Mouse (Mus musculus) 416B (cell line): ENCODE data around the gene Mfsd2a.

Experiments used
- DNase-seq: peaks from one replicate; pipeline ENCODE4 v3.0.0; 2011; ENCODE audit warnings: low read depth

Mfsd2a gene

DNA sequence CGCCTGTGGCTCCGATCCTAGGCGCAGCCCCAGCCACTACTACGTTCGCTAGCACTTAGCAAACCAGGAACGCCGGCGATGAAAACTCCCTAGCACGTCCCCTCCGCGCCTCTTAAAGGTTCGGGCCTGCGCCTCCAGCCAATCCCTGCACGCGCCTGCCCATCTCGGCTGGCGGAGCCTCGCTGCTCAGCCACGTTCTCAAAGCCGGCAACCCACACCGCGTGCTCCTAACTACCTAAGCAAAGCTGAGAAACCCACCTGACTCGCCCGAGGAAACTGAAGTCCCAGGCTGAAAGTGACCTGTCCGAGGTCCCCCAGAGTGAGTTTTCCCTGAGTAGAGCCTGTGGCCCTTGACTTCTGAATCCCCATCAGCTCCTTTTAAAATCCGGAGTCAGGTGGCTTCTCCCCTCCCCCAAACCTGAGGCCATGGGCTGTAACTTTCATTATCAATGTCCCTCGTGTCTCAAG lies at the start of gene Mfsd2a:
Gene Mfsd2a, minus strand, starts transcription at position 89 of the 468 bp plus-strand sequence.
- DNase-seq = no peak

DNA sequence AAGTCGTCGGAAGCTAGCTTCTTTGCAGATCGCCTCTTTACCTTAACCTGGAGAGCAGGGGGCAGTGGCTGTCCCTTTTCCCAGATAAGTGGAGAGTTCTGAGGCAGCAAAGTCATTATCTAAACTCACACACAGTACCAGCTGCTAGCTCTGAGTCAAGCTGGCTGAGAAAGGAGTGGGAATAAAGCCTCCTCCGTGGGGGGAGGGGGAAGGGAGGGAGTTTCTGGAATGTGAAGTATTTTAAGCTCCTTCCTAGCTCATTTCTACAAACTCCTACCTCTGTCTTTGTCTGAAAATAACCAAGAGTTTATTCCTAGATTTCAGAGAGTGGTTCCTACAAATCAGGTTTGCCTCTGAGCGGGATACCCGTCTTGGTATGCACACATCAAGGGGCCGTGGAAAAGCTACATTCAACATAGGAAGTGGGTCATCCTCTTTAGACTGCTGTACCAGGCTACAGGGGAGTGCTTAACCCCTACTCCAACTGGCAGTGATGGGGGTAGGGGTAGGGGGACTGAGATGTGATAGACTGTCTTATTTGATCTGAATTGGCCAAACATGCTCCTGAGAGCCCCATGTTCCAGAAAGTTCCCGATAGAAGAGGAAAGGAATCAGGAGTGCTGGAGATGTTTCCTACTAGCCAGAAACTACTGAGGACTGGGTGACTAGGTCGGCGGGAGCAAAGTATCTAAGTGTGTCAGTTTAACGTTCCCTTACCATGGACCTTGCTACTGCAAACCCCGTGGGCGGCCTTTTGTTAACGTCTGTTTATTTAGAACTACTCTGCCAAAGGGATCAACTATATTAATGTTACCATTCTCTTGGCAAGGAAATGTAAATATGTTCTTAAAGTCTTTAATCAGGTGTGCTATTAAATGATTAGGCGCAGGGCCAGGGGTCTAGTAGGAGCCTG lies 44.3 kb upstream of the Mfsd2a start:
- no peak for DNase-seq

DNA sequence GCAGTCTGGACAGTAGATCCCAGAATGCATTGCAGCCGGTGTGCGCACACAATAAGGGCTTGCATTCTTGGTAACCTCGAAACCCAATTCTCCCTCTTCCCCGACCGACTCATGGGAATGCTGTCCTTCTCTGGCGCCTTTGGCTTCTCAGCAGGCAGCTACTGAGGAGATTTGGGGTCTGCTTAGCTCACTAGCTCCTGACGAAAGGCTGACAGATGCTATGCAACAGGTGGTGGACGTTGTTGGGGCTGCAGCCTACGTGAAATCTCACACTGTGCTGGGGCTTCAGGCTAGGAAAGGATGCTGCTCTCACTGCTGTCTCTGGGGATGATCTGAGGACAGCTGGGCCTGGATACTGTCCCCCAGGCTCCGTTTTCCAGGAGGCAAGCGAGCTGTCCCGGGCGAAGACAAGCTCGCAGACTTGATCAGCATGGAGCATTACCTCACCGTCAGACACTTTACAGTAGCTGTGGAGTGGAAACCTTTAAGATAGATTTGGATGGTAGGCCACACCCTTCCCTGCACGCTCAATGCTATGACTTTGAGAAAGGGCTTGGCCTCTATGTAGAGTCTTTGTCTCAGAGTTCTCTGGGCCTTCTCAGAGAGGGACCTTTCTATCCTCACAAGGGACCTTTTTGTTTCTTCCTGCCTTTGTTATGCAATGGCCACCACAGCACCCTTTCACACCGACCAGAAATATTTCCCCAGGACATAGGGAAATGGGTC lies 39.8 kb upstream of the Mfsd2a start:
- DNase-seq = no peak

DNA sequence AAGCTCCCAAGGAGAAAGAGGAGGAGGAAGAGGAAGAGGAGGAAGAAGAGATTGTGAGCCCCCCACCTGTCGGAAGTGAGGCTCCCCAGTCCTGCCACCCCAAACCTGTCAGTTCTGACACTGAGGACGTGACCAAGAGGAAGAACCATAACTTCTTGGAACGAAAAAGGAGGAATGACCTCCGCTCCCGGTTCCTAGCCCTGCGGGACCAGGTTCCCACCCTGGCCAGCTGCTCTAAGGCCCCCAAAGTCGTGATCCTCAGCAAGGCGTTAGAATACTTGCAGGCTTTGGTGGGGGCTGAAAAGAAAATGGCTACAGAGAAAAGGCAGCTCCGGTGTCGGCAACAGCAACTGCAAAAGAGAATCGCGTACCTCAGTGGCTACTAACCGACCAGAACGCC lies 39.1 kb upstream of the Mfsd2a start:
- no peak for DNase-seq

DNA sequence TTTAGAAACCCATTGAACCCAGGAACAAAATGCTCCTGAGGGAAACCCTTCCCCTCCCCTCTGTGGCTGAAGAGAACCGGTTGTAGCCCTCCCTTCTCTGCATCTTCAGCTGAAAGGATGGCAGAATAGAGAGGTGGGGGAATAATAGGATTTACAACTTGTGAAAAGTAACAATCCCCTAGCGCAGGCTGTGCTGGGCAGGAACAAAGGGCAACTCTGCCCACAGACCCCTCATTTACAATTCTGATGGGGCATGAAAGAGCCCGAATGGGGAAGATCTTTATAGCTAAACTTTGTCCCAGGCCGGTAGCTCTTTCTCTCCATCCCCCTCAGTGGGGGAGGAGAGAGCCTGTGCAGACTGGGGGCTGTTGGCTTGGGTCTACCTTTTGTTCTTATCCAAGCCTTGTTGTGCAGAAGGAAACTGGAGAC lies 38.3 kb upstream of the Mfsd2a start:
- no peak for DNase-seq

DNA sequence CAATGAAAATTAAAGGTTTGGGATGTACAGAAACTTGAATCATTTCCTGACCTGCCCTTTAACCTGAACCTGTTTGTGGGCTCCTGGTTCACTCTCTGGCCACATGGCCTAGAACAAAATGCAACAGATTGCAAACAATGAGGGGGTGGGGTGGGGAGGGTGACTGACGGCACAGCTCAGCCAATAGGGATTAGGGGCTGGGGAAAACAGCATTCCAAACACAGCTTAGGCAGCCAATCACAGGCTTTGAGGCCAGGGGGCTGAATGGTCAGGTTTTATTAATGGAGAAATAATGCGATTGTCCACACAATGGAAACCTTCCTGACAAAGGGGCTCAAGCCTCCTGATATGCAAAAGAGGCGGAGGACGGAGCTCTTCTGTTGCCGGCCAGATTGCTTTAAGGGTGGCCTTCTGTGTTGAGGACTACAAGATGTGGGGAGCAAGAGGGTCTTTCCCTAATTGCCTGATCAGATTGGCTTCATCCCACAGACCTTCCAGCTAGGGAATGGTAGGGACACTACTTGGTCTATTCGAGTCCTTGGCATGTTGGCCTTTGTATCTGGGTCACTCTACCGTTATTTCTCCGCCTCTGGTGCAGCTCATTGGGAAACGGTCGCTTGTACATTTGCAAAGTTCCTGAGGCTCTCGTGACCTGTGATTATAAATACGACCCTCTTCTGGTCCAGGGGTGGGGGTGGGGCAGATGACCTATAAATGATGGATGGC lies 37.7 kb upstream of the Mfsd2a start:
- no peak for DNase-seq

DNA sequence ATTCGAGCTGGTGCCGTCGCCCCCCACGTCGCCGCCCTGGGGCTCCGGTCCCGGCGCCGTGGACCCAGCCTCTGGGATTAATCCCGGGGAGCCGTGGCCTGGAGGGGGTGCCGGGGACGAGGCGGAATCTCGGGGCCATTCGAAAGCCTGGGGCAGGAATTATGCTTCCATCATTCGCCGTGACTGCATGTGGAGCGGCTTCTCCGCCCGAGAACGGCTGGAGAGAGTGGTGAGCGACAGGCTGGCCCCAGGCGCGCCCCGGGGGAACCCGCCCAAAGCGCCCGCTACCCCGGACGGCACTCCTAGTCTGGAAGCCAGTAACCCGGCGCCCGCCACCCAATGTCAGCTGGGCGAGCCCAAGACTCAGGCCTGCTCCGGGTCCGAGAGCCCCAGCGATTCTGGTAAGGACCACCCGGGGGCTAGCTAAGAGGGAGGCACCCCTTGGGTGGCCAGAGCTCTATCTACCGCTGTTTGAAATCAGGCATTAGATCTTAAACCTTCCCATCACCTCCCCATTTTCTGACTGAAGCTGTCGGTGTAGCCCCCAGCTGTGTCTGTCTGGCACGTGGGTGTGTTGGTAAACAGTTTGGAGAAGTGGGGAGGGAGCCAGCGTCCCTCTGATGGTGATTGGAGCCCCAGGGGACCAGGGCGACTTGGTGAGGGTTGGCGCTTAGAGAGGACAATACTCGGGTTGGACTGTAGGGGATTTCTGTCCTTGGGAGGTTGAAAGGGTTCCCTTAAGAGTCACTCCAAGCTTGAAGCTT lies 35.8 kb upstream of the Mfsd2a start:
- no peak for DNase-seq

DNA sequence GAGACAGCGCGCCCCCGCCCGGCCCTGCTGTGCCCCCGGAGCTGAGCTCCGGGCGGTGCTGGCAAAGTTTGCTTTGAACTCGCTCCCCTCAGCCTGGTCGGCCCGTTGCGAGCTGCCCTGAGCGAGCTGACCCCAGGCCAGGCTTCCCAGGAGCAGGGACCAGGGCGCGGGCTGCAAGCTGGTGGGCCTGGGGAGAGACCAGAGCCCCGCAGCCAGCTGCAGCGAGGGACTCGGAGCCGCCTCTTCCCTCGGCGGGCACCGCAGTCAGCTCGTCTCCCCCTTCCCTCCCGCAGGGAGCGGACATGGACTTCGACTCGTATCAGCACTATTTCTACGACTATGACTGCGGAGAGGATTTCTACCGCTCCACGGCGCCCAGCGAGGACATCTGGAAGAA lies 35.2 kb upstream of the Mfsd2a start:
- DNase-seq = no peak

DNA sequence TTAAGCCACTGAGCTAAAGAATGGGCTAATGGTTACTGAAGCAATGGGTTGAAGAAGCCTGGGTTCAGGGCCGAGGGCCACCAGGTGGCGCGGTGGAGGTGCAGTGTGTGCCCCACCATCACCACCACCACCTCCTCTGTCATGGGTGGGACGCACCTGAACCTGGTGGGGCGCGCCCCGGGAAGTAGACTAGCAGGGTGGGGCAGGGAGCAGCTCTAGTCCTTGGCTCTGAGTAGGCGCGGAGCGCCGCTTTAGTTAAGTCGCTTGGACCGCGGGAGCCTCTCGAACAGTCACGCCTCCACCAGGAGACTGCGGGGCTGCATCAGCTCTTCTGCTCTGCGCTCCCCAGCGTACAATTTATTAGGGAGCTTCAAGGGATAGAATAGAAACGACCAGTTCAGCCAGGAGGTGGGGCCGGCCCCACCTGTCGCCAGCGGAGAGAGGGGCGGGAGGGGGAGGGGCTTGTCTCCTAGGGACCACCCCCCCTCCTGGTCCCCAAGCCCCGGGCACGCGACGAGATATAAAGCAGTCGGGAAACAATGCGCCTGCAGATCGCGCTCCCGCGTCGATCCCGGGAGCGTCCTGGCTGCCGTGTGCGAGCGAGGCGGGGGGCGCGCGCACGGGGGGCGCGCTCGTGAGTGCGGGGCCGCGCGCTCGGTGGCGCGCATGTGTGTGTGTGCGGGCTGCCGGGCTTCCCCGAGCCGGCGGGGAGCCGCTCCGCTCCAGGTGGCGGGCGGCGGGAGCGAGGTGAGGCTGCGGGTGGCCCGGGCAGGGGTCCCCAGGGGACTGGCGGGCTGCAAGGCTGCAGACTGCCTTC lies 34.6 kb upstream of the Mfsd2a start, which contains the start of gene Mycl:
Gene Mycl, plus strand, starts transcription at position 249 of the 817 bp plus-strand sequence.
- DNase-seq = no peak

DNA sequence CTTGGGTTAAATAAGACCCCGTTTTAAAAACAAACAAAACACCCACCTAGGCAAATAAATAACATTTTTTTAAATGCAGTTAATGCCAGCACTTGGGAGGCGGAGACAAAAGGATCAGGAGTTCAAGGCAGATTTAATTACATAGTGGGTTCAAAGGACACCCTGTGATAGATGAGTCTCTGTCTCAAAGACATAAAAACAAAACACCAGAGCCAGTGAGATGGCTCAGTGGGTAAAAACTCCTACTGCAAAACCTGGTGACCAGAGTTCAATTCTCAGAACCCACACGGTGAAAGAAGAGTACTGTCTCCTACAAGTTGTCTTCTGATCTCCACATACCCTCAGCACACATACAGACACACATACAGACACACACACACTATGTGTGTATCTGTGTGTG lies 31.3 kb upstream of the Mfsd2a start:
- DNase-seq = no peak

DNA sequence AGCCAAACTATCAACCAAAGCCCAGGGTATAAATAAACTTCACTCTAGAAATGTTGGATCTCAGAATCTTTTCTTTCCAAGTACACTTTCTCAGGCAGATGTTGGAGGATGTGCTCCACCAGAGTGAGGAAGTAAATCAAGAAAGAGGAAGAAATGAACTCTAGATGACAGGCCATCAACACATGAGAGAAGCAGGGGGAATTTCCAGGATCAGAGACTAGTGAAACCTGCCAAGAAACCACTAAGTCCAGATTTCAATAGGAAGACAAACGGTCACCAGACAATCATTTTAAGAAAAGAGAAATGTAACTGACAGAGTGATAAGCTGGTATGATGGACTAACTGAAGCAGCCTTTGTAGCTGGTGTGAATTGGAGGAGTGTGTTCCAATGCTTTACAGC lies 30.2 kb upstream of the Mfsd2a start:
- DNase-seq = no peak

DNA sequence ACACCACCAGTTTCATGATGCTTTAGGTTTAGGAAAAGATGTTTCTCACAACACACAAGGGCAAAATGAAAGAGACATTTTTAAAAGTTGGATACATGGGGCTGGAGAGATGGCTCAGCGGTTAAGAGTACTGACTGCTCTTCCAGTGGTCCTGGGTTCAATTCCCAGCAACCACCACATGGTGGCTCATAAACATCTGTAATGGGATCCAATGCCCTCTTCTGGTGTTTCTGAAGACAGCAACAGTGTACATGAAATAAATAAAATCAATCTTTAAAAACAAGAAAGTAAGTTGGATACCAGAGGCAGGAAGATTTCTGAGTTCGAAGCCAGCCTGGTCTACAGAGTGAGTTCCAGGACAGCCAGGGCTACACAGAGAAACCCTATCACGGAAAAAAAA lies 27.0 kb upstream of the Mfsd2a start:
- DNase-seq = peak; percentile 31

DNA sequence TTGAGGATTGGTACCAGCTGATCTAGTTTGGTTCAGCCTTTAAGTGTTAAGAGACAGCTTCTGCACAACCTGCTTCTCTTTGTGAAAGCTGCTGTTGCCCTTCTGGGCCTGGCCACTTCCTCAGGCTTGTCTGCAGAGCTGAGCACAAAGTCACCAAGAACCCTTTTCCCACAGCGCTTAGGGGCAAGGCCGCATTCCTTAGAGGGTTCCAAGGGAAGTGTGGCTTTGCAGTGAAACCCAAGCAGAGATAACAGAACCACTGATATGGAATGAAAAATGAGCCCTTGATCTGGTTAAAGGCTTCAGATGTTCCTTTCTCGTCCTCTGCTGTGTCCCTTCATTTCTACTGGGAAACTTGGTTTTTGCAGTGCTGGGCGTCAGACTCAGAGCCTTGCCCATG lies 26.4 kb upstream of the Mfsd2a start:
- no peak for DNase-seq

DNA sequence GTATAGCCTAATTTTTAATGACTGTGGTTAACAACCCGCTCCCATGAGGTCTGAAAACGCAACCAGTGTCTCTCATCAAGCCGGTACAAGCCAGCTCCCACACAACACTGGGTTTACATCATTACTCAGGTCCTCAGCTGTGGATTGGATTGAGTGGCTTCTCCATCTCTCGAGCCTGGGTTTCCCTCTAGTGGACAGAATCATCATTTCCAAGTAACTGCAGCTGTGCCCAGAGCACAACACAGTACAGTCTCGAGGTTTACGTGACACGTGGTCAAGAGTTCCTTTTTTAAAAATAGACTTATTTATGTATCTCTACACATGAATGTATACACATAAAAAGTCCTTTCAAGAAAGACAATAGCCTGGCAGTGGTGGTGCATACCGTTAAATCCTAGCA lies 24.1 kb upstream of the Mfsd2a start:
- peak; percentile 75 for DNase-seq

DNA sequence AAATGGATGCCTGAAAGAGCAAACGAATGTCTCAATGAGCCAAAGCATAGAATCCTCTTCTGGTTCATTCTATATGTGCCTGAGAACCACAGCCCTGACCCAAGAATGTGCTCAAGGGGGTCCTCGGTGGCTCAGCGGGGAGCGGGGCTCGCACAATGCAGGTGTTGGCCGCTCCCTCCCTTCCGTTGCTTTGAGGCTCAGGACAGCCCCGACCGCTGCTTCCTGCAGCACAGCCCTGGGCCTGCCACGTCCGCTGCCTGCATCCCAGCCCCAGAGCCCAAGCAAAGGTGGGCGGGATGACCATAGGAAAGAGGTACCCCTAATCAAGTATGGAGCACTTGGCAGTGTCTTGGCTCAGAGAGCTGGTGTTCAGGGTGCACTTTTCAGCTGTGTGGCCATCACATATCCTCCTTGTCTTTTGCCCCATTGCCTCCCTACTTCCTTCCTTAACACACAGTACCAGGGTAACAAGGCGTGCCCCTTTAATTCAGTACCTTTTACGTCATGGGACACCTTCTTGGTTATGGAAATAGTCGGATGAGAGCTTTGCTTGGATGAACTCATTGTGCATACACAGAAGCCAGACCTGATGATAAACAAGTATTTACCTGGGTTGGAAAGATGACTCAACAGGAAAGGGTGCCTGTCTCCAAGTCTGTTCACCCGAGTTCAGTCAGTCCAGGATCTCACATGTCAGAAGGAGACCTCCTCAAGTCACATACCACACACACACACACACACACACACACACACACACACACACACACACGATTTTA lies 22.7 kb upstream of the Mfsd2a start:
- no peak for DNase-seq

DNA sequence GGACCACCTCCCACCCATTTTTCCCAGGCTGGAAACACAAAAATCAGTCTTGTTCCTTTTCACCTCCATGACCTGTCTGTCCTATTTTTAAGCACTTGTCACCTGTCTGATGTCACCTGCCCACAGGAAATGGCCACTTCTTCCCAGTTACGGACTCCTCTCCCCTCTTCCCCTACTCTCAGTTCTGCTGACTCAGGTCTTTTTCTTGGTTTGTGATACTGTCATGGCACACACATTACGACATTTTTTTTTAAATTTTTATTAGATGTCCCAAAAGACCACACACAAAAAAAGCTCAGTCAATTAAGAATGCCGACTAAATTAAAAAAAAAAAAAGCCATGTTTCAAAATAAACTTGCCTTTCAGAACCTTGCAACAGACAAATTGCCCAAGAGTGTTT lies 21.5 kb upstream of the Mfsd2a start:
- DNase-seq = no peak

DNA sequence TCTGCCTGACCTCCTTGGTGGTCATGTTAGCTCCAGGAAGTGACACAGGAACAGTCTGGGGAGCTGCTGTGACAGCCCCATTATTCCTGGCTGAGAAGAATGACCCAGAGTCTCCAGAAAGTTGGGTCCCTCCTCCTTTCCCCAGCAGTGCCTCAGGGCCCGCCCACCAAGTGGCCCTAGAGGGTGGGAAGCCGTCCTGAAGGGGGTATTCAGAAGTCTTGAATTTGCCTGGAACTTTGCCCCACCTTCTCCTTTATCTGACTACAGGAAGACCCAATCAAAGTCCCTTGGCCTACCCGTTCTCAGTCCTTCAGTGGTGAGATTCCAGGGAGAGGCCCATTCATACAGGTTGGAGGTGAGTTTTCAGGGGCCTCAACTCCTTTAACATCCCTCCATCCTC lies 20.9 kb upstream of the Mfsd2a start:
- no peak for DNase-seq

DNA sequence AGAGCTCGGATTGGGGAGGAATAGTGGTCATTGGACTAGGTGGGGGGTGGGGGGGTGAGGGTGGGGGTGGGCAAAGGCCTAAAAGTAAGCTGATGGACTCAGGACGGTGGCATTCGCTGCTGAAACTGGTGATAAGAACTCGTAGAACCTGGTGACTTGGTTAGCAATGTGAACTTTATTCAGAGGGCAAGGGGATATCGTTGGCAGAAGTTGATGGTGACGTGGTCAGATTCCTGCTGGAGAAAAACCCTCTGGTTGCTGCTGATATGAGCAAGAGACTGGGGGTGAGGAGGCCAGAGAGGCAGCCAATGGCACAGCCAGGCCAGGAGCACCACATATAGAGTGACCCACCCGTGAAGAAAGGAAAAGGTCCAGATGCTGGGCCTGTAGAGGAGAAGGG lies 20.2 kb upstream of the Mfsd2a start:
- no peak for DNase-seq

DNA sequence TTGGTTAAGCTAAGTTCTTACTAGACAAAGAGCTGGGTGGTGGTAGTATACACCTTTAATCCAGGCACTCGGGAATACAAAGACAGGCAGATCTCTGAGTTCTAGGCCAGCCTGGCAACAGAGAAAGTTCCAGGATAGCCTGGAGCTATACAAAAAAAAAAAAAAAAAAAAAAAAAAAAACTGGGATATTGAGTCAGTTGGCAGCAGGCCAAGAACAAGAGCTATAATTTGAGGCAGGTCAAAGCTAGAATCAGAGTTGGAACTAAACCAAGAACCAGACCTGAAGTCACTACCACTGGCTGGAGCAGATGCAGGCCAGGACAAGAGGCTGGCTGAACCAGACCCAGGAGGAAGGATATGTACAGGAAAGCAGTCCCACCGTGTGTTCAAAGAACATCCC lies 19.7 kb upstream of the Mfsd2a start:
- DNase-seq = no peak

DNA sequence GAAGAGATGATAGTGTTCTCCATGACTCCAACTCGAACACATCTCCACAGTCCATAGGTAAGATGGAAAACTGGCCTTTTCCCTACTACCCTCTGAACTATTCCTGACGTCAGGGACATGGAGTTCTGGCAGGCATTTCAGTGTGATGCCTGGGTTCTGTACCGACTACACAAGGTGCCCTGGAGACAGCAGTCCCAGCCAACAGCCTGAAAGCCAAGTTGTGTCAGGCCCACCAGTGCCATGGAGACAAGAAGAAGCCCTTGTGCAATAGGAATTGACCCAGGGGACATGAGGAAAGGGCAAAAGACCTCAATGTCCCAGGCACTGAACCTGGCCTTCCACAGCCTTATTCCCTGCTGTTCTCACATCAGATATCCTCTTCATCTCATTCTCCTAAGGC lies 18.8 kb upstream of the Mfsd2a start:
- DNase-seq = no peak
